Mouse (Mus musculus) gastrocnemius, adult 8-10 months (tissue): ENCODE data around the gene Gabarapl1. TPM values are rescaled to one million over a fixed set of nuclear protein-coding genes. Genes with fewer than 3 reads are reported as not detected.

Experiments used
- DNase-seq, 2 experiments: peaks; one replicate each; pipeline ENCODE4 v3.0.0; 2022; ENCODE audit warnings: low spot score in 2 of 2
- total RNA-seq, 4 experiments: library from RNA; stranded (reverse); gene quantifications; 2 replicates each; pipeline ENCODE4 v1.2.4; 2022

Gabarapl1 gene
- total RNA-seq, 4 experiments from 2014 or later: 69.2 to 94.1 (median 86.7) TPM

- DNase-seq: no peak
These were observed 1.7 kb downstream of the Gabarapl1 start for GRCm38 (mm10) chr6:129534627-129535190.

- DNase-seq: no peak
These were observed 2.8 kb downstream of the Gabarapl1 start for GRCm38 (mm10) chr6:129535723-129536122.

DNA sequence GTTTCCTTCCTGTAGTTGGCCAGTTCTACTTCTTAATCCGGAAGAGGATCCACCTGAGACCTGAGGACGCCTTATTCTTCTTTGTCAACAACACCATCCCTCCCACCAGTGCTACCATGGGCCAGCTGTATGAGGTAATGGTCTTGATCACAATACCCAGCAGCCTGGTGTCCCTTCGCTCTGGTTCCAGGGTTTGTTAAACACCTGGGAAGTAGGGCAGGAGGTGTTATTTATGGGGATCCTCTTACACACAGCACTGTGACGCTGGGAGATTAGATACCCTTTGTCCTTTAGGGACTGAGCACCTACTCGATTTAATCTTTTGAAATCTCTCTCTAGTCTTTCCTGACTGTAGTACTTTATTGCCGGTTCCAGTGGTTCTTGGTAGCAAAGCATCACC lies 5.6 kb downstream of the Gabarapl1 start:
- DNase-seq: no peak

- DNase-seq: no peak
These were observed 9.0 kb downstream of the Gabarapl1 start for GRCm38 (mm10) chr6:129541931-129542330.

- no peak for DNase-seq
These were observed 9.6 kb downstream of the Gabarapl1 start for GRCm38 (mm10) chr6:129542540-129542939.

DNA sequence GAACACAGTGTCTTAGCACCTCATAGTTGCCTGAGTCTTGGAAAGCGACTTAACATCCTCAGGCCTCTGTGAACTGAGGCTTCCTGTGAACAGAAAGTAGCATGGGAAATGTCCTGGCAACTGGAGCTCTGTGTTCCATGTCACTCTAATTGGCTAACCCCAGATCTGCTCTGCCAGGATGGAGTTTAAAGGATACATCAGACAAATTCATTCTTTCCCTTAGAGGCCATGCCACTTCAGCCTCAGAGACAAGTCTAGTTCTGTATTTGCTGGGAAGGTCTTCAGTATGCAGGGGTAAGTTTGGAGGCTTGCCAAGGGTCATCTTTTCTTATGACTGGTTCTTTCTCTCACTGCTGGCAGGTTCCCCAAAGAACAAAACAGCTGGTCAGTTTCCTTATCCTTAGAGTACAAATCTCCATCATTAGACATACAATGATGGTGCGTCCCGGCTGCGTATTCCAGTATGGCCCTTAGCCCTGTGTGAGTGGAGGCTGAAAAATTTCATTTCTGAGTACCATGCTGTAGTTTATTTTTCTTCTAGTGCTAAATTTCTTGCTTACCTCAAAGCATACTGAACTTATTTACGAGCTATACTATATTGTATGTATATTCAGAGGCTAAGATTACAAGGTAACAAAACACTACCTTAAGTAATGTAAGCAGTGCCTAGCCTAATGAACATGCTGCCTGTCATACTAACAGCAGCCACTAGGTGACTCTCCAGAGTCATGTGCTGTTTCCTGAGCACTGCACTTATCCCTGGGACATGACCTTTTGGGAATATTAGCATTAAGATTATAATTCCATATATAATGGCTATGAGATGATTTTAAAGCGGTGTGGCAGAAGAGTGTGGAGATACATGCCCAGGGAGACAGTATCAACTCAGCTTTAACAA lies 11.0 kb downstream of the Gabarapl1 start:
- DNase-seq: peak; percentile 20 to 49

GRCm38 (mm10) chr6:129547277-129547676 lies 14.3 kb downstream of the Gabarapl1 start:
- no peak for DNase-seq

GRCm38 (mm10) chr6:129548009-129548408 lies 15.0 kb downstream of the Gabarapl1 start:
- DNase-seq: no peak

GRCm38 (mm10) chr6:129557298-129558023 lies 24.5 kb downstream of the Gabarapl1 start:
- DNase-seq: no peak

GRCm38 (mm10) chr6:129558946-129559640 lies 26.1 kb downstream of the Gabarapl1 start:
- peak in 1 of 2 experiments; percentile 12 for DNase-seq

GRCm38 (mm10) chr6:129559641-129560027 lies 26.7 kb downstream of the Gabarapl1 start:
- no peak for DNase-seq

DNA sequence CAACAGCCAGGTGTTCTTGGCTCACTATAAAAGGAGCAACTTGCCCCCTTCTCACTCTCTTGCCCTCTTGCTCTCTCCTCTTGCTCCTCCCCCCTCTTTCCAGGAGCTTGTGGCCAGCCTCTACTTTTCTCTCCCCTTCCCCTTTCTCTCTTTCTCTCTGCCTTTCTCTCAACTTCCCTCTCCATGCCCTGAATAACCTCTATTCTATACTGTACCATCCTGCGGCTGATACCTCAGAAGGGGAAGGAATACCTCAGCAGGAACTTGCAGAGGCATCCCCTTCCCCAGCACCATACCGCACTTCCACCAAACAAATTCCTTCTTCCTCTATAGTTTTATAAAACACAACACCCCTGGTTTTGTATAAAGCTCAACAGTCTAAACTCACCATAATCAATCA lies 32.3 kb downstream of the Gabarapl1 start:
- no peak for DNase-seq

GRCm38 (mm10) chr6:129575315-129575714 lies 42.4 kb downstream of the Gabarapl1 start:
- no peak for DNase-seq

DNA sequence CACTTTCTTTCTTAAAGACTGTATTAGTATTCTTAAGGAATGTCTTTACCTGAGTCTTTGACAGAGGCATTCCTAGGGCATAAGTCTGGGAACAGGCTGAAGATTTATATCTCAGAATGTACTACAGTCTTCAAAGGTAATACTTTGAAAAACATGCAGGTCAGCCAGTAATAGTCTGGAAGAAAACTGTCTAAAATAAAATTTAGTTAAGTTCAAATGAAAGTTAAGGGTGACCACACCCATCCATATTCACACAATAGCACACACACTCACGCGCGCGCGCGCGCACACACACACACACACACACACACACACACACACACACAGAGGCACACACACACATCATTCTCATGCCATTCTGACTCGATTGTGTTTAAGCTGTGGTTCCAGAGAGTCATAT lies 44.6 kb downstream of the Gabarapl1 start, which contains the start of gene Klre1:
Gene Klre1, plus strand, starts transcription at position 301 of the 400 bp plus-strand sequence.
- DNase-seq: no peak

GRCm38 (mm10) chr6:129581274-129581673 lies 48.3 kb downstream of the Gabarapl1 start:
- no peak for DNase-seq

DNA sequence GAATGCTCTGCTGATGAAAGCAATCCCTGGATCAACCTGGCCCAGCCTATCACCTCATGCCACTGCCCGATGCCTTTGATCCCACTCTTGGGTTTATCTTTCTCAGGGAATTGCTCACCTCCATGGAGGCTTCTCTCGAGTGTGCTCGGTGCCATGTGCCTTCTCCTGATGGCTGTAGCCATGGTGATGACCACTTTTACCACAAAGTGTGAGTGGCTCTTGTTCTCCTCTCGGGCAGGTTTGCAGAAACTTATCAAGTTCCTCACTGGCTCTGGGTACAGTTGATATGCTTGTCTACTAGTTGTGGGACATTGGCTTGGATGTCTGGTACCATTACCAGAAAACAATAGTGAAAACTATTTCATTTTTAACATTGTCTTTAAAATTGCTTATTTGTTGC lies 48.9 kb downstream of the Gabarapl1 start:
- DNase-seq: no peak

DNA sequence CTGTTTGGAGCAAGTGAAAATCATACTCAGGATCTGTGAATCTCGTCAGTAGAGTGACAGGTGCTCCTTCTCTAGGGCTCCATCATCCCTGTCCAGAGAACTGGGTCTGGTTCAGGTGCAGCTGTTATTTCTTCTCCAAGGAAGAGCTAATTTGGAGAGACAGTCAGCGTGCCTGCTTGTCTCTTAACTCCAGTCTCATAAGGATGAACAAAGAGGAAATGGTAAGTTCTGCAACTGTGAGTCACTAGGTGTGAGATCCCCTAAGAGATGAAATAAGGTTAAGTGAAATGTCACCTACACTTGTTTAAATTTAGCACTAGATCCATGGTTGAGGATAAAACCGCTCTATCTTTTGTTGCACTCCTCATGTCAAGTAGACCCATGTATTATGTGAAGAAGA lies 50.1 kb downstream of the Gabarapl1 start:
- DNase-seq: no peak

GRCm38 (mm10) chr6:129591508-129591907 lies 58.5 kb downstream of the Gabarapl1 start, which contains the start of gene Klrd1:
Gene Klrd1, plus strand, starts transcription at chr6:129591782.
- DNase-seq: no peak
